Mouse (Mus musculus) spleen, adult 2 months (tissue): ENCODE measurements around the gene 6330409D20Rik.

Experiments
- CTCF ChIP-seq: fragments of 200-500 bp; IDR thresholded peaks from 2 replicates; pipeline ENCODE4 v1.5.1; 2011; ENCODE audit warnings: mild to moderate bottlenecking, inconsistent platforms; ENCODE audit not compliant: insufficient read depth, insufficient read length, insufficient replicate concordance; ENCODE audit errors: extremely low read depth
- POLR2A ChIP-seq: fragments of 200-500 bp; IDR thresholded peaks from 2 replicates; pipeline ENCODE4 v1.6.1; 2011; ENCODE audit warnings: low read depth, low read length, inconsistent platforms

- no peak for TF ChIP-seq POLR2A
- TF ChIP-seq CTCF: no peak
Measured at GRCm38 (mm10) chr2:32714987-32715425, 25.8 kb downstream of the 6330409D20Rik start.
